Mouse (Mus musculus): ENCODE measurements around the gene St7.

- TF ChIP-seq CTCF (IDR thresholded peaks at IDR 0.05; ENCODE audit: control insufficient read depth, insufficient read depth, insufficient read length) (no peak), USF1 (IDR thresholded peaks at IDR 0.05; ENCODE audit: low read depth) (no peak), MYOG (IDR thresholded peaks at IDR 0.05; ENCODE audit: control insufficient read depth, extremely low read depth, insufficient read length) (no peak), MYOD1 (IDR thresholded peaks at IDR 0.05; ENCODE audit: control insufficient read depth, insufficient read length, low read depth) (no peak), CEBPB (IDR thresholded peaks at IDR 0.05; ENCODE audit: low read depth) (no peak), MAX (IDR thresholded peaks at IDR 0.05) (no peak)
These were observed 229.4 kb downstream of the St7 start for GRCm38 (mm10) chr6:17922180-17922579.
